Mouse (Mus musculus): ENCODE results near the gene Rab36. TPM values are rescaled to one million over a fixed set of nuclear protein-coding genes. Genes with fewer than 3 reads are reported as not detected.

Gene Rab36
- 11.7 and 12.4 TPM in 2 replicates for polyA plus RNA-seq (2015; fragmentation: Nextera tagmentation; extraction: Ambion mirVana)

DNA sequence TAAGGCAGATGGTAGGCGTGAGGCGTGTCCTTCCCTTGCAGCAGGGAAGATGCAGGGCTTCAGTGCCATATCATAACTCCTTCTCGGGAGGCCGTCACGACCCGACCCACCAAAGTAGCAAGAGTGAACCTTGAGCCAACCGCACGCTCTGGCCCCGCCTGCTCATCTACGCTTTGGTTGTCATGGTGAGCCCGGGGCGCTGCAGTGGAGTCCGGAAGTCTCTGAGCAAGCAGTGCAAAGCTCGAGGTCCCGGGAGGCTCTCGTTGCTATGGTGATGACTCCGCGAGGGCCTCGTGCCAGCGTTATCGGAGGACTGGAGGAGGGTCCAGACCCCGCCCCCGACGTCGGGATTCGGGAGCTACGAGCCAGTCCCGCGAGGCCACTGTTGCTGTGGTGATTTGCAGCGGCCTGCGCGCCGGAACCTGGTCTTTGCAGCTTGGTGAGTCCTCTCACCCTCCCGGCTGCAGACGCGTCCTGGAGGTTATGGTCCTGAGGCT, at the start of gene Rab36:
Rab36 (plus strand) TSS at position 176 of the 497 bp plus-strand sequence.
- H3K4me3 ChIP-seq = peak within 1 kb of the TSS; percentile 51
- under 1% methylated on average over 36 of the region's 36 CpGs for WGBS
- H3K27me3 ChIP-seq = no peaks in the 10 kb centered on the region
- peak; percentile 94 for ATAC-seq (ENCODE audit: insufficient number of reproducible peaks, insufficient read depth, low FRiP score, low TSS enrichment, low read depth)
- H3K4me1 ChIP-seq = peaks cover 31% of the 10 kb centered on the region
- H3K27ac ChIP-seq = peak within 1 kb of the TSS; percentile 82
- H3K4me2 ChIP-seq = peak within 1 kb of the TSS; percentile 75
- H3K36me3 ChIP-seq = no peaks in the 10 kb centered on the region
- H3K9ac ChIP-seq = peak within 1 kb of the TSS; percentile 73
- H3K9me3 ChIP-seq = no peaks in the 10 kb centered on the region

- ATAC-seq (ENCODE audit: insufficient number of reproducible peaks, insufficient read depth, low FRiP score, low TSS enrichment, low read depth) = peak; percentile 48; the same call in 1 of the 2 replicates
- Histone ChIP-seq H3K9me3 (no peaks in the 10 kb centered on the region), H3K9ac (no peak overlapping the region), H3K4me2 (peak overlapping the region; percentile 30; the same call in 1 of the 2 replicates), H3K27ac (no peak overlapping the region), H3K27me3 (peaks cover 5% of the 10 kb centered on the region; the same call in 1 of the 2 replicates), H3K4me1 (peaks cover 6% of the 10 kb centered on the region; the same call in 1 of the 2 replicates), H3K36me3 (peaks cover 15% of the 10 kb centered on the region), H3K4me3 (no peak overlapping the region)
- 64% methylated on average over 14 of the region's 14 CpGs for WGBS
Observed at GRCm38 (mm10) chr10:74987698-74988470, 49.0 kb upstream of the Rab36 start.

DNA sequence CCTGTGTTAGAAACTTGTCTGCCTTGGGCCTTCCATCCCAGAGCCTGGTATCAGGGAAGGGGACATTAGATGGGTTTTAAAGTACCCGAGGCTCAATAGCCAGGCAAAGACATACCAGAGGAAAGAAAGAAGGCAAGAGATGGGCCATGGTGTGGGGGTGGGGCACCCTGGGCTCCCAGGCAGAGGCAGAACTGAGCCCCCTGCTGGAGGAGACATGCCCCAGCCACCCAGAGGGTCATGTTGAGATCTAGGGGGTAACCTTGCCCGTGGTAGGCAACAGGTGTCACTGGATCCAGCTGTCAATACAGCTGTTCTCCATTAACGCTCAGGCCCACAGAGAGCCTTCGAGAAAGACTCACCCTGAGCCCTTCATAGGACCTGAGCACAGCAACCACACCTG, 47.0 kb upstream of the Rab36 start:
- Histone ChIP-seq H3K4me1 (peaks cover 10% of the 10 kb centered on the region; the same call in 1 of the 2 replicates), H3K9ac (no peak overlapping the region), H3K4me3 (no peak overlapping the region), H3K9me3 (no peaks in the 10 kb centered on the region), H3K27ac (no peak overlapping the region), H3K4me2 (no peak overlapping the region), H3K27me3 (peaks cover 5% of the 10 kb centered on the region; the same call in 1 of the 2 replicates), H3K36me3 (peaks cover 15% of the 10 kb centered on the region)
- no peak for ATAC-seq (ENCODE audit: insufficient number of reproducible peaks, insufficient read depth, low FRiP score, low TSS enrichment, low read depth)
- 69% methylated on average over 4 of the region's 4 CpGs for WGBS

DNA sequence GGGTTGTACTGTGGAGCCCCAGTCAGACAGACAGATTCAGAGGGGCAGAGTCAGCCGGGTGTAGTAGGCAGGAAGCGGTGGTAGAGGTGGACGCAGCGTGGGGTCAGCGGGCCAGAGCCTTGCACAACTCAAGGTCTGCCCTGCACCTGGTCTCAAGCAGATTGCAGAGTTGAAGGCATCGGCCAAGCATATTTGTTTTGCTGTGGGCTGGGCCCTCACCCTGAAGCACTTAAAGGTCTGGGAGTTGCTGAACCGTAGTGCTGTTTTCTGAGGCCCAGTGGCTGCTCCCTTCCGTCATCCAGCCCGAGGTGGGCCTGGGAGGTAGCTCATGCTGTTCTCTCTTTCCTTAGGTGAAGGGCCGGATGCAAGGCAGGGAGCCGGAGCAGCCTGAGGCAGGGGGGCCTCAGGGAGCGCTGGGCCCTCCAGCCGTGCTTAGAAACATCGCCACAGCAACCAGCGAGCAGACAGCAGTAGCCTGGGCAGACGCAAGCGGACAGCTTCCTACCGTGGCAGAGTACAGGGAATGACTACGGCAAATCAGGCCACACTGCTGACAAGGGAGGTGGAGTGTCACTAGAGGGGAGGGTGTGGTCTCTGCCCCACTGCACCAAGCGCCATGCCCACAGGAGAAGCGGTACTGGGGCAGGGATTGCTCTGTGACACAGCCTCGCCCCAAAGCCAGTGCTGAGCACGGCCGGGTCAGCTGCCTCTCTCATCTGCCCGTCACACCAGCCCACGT, 46.1 kb upstream of the Rab36 start:
- WGBS = 51% methylated on average over 26 of the region's 26 CpGs
- Histone ChIP-seq H3K4me3 (no peak overlapping the region), H3K27me3 (peaks cover 5% of the 10 kb centered on the region; the same call in 1 of the 2 replicates), H3K9ac (0 out of 2 replicates have a peak overlapping the region, but pooled peaks have one; percentile 16), H3K9me3 (no peaks in the 10 kb centered on the region), H3K36me3 (peaks cover 15% of the 10 kb centered on the region), H3K4me1 (peaks cover 16% of the 10 kb centered on the region), H3K4me2 (no peak overlapping the region), H3K27ac (no peak overlapping the region)
- no peak for ATAC-seq (ENCODE audit: insufficient number of reproducible peaks, insufficient read depth, low FRiP score, low TSS enrichment, low read depth)

DNA sequence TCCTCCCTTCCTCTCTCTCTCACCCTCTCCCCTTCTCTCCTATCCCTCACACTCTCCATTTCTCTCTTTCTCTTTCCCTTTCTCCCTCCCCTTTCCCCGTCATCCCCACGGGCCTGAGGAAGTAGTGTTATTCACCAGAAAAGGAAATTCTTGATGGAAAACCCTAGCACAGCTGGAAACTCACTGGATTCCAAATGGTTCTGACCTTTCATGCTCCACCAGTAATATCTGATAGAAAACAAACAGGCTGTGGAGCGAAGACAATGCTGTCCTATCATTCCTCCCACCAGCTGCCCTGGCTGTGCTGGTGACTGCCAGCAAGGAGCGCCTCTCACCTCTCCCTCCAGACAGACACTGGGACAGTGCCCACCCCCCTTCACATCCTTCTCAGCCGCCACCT, 42.0 kb upstream of the Rab36 start:
- Histone ChIP-seq H3K4me2 (peak overlapping the region; percentile 62), H3K9me3 (no peaks in the 10 kb centered on the region), H3K4me1 (peaks cover 18% of the 10 kb centered on the region), H3K9ac (no peak overlapping the region), H3K36me3 (peaks cover 15% of the 10 kb centered on the region), H3K27me3 (peaks cover 5% of the 10 kb centered on the region; the same call in 1 of the 2 replicates), H3K4me3 (peak overlapping the region; percentile 31; the same call in 1 of the 2 replicates), H3K27ac (0 out of 2 replicates have a peak overlapping the region, but pooled peaks have one; percentile 22)
- WGBS = 14% methylated on average over 5 of the region's 5 CpGs
- ATAC-seq (ENCODE audit: insufficient number of reproducible peaks, insufficient read depth, low FRiP score, low TSS enrichment, low read depth) = no peak

DNA sequence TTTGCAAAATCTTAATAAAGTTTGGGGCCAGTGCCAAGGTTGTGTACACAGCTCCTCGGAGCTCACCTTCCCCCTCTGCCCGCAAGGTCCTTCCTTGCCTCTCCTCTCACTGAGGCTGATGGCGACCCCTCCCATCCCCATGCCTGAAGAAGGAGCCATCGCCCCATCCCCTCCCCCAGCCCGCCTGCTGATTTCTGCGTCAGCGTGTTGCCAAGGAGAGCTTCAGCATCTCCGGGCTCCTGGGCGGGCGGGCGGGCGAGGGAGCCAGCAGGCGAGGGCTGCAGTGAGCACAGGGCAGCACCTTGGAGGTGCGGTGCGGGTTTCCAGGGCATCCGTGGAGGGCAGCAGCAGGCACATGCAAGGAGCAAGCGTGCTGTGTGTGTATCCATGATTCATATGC, 41.5 kb upstream of the Rab36 start:
- H3K9me3 ChIP-seq = no peaks in the 10 kb centered on the region
- H3K4me1 ChIP-seq = peaks cover 18% of the 10 kb centered on the region
- peak overlapping the region; percentile 33 for H3K9ac ChIP-seq
- H3K27ac ChIP-seq = no peak overlapping the region
- 0 out of 2 replicates have a peak, but pooled peaks have one; percentile 10 for ATAC-seq (ENCODE audit: insufficient number of reproducible peaks, insufficient read depth, low FRiP score, low TSS enrichment, low read depth)
- H3K36me3 ChIP-seq = peaks cover 15% of the 10 kb centered on the region
- peak overlapping the region; percentile 62 for H3K4me2 ChIP-seq
- H3K4me3 ChIP-seq = peak overlapping the region; percentile 31
- WGBS = 2% methylated on average over 17 of the region's 17 CpGs
- peaks cover 5% of the 10 kb centered on the region; the same call in 1 of the 2 replicates for H3K27me3 ChIP-seq

DNA sequence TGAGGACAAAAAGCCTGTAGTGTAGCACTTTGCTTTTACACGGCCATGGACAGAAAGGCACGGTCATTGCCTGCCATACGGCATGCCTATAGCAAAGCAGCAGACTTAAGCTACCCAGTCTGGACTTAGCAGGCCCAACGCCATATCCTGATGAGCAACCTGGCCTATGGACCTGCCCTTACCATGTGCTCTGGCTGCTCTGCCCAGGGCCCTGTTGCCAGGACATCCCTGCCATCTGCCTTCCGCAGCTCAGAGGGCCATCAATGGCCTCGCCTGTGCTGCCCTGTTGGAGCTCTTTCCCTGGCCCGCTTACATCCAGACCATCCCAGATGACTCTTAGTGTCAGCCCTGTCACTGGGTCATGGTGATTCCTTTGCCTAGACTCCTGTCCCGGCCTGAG, 35.5 kb upstream of the Rab36 start:
- Histone ChIP-seq H3K27ac (no peak overlapping the region), H3K9ac (no peak overlapping the region), H3K9me3 (no peaks in the 10 kb centered on the region), H3K36me3 (no peaks in the 10 kb centered on the region), H3K4me3 (no peak overlapping the region), H3K4me1 (0 out of 2 replicates have a peak, but pooled peaks cover 12% of the 10 kb centered on the region), H3K4me2 (no peak overlapping the region), H3K27me3 (no peaks in the 10 kb centered on the region)
- 92% methylated on average over 8 of the region's 8 CpGs for WGBS
- ATAC-seq (ENCODE audit: insufficient number of reproducible peaks, insufficient read depth, low FRiP score, low TSS enrichment, low read depth) = no peak

- no peak for ATAC-seq (ENCODE audit: insufficient number of reproducible peaks, insufficient read depth, low FRiP score, low TSS enrichment, low read depth)
- Histone ChIP-seq H3K27me3 (no peaks in the 10 kb centered on the region), H3K9me3 (no peaks in the 10 kb centered on the region), H3K4me3 (no peak overlapping the region), H3K27ac (no peak overlapping the region), H3K36me3 (no peaks in the 10 kb centered on the region), H3K4me2 (no peak overlapping the region), H3K4me1 (0 out of 2 replicates have a peak, but pooled peaks cover 12% of the 10 kb centered on the region), H3K9ac (no peak overlapping the region)
- 78% methylated on average over 3 of the region's 3 CpGs for WGBS
Observed at GRCm38 (mm10) chr10:75004067-75004466, 32.8 kb upstream of the Rab36 start.

GRCm38 (mm10) chr10:75006889-75007662, 29.8 kb upstream of the Rab36 start:
- no peak for ATAC-seq (ENCODE audit: insufficient number of reproducible peaks, insufficient read depth, low FRiP score, low TSS enrichment, low read depth)

DNA sequence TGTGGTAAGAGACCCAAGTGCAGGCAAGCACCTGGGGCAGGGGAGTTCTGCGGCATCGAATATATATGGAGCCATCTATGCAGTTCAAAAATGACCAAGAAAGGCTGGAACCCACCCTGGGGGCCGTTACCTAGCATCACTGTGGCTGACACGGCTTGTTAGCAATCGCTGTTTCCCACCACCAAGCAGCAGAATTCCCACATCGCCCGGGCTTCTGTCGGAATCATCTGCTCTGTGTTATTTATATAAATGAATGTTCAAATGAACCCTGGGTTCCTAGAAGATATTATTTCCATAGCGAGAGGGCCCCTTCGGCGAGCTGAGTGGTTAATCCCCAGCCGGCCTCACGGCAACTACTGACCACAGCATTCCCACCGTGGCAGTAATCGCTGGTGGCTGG, 26.2 kb upstream of the Rab36 start:
- Histone ChIP-seq H3K4me2 (no peak overlapping the region), H3K9ac (no peak overlapping the region), H3K27me3 (no peaks in the 10 kb centered on the region), H3K36me3 (no peaks in the 10 kb centered on the region), H3K27ac (no peak overlapping the region), H3K4me1 (peaks cover 7% of the 10 kb centered on the region; the same call in 1 of the 2 replicates), H3K9me3 (no peaks in the 10 kb centered on the region), H3K4me3 (no peak overlapping the region)
- 74% methylated on average over 15 of the region's 15 CpGs for WGBS
- no peak for ATAC-seq (ENCODE audit: insufficient number of reproducible peaks, insufficient read depth, low FRiP score, low TSS enrichment, low read depth)

More at GRCm38 (mm10) chr10:75006889-75007662, 29.8 kb upstream of the Rab36 start:
- WGBS = 72% methylated on average over 8 of the region's 8 CpGs
- no peaks in the 10 kb centered on the region for H3K36me3 ChIP-seq
- H3K9ac ChIP-seq = no peak overlapping the region
- no peak overlapping the region for H3K4me3 ChIP-seq
- H3K4me1 ChIP-seq = peaks cover 17% of the 10 kb centered on the region; the same call in 1 of the 2 replicates
- H3K27ac ChIP-seq = no peak overlapping the region
- H3K27me3 ChIP-seq = no peaks in the 10 kb centered on the region
- H3K4me2 ChIP-seq = no peak overlapping the region
- no peaks in the 10 kb centered on the region for H3K9me3 ChIP-seq

DNA sequence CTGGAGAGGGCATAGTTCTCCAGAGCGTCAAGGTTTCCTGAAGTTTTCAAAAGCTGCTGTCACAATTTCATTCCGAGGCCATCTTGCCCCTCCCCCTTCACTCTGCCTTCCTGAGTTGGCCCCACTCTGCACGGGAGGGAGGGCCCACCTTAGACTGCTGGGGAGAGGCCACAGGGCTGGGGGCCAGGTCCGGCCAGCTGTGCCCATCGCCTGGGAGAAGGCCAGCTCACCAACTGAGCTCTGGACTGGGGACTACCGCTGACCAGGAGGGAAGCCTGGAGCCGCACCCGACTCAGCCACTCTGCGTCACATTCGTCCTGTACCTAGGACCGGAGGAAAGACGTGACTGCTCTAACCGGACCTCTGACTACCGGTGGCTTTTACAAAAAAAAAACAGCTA, 21.4 kb upstream of the Rab36 start:
- Histone ChIP-seq H3K4me2 (no peak overlapping the region), H3K4me3 (no peak overlapping the region), H3K36me3 (no peaks in the 10 kb centered on the region), H3K27me3 (no peaks in the 10 kb centered on the region), H3K9me3 (no peaks in the 10 kb centered on the region), H3K27ac (no peak overlapping the region), H3K4me1 (peaks cover 5% of the 10 kb centered on the region; the same call in 1 of the 2 replicates), H3K9ac (no peak overlapping the region)
- ATAC-seq (ENCODE audit: insufficient number of reproducible peaks, insufficient read depth, low FRiP score, low TSS enrichment, low read depth) = no peak
- 59% methylated on average over 14 of the region's 14 CpGs for WGBS

Measured in embryonic facial prominence, embryonic 13.5 days (tissue).